Comparison of ENCODE assay signal across 8 mouse cellular contexts in the genomic region with DNA sequence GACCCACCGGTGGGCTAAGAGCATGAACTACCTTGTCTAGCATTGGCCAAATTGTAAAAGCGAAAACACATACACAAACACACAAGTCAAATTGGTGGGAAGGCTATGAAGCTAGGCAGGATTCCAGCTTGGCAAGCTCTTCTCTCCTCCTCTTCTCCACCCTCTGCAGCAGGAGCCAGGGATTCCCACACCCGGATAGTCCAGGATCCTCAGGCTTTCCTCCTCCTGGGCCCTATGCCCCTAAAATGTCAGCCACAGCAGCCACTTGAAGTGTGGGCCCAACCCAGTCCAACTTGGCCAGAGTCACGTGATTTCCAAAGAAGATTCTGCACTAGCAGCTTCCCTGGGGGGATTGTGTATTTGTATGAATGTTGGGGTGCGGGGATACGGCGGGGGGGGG. TPM values are rescaled to one million over a fixed set of nuclear protein-coding genes. Genes with fewer than 3 reads are reported as not detected.
DNase-seq lines count a peak whose midpoint lies in the region; ATAC-seq and TF ChIP-seq lines count a peak whose summit lies in the region.

No protein-coding gene starts in this region.

- H3K36me3 ChIP-seq in heart, embryonic 10.5 days: no peaks in the 10 kb centered on the region
- no peaks in the 10 kb centered on the region for H3K36me3 ChIP-seq in limb, embryonic 10.5 days
- H3K36me3 ChIP-seq in midbrain, embryonic 13.5 days: no peaks in the 10 kb centered on the region

- 66% methylated on average over 7 of the region's 7 CpGs for WGBS in heart, embryonic 10.5 days
- 75% methylated on average over 7 of the region's 7 CpGs for WGBS in limb, embryonic 10.5 days
- 65% methylated on average over 7 of the region's 7 CpGs for WGBS in midbrain, embryonic 13.5 days

- peak; percentile 47 for DNase-seq in adrenal gland, postnatal 10 days
- no peak for DNase-seq in adrenal gland, adult 8-10 months
- peak; percentile 73 for DNase-seq in brain, embryonic 14.5 days (ENCODE audit: low read depth)
- no peak for DNase-seq in heart, embryonic 10.5 days (ENCODE audit: low spot score)
- DNase-seq in limb, embryonic 10.5 days (ENCODE audit: low spot score): no peak
- no peak for DNase-seq in embryo, embryonic 10 days (ENCODE audit: low spot score)
- DNase-seq in Muller cell, postnatal 12 days (ENCODE audit: inconsistent ontology term): no peak

- H3K4me3 ChIP-seq in heart, embryonic 10.5 days: peak overlapping the region; percentile 93
- H3K4me3 ChIP-seq in limb, embryonic 10.5 days: peak overlapping the region; percentile 96
- H3K4me3 ChIP-seq in midbrain, embryonic 13.5 days (replicated peaks): peak overlapping the region; percentile 97

- TF ChIP-seq CTCF in brain, embryonic 14.5 days (IDR thresholded peaks at IDR 0.05; ENCODE audit: borderline replicate concordance, extremely low read depth, insufficient read depth, insufficient read length): no peak

- TF ChIP-seq POLR2A in brain, embryonic 14.5 days (IDR thresholded peaks at IDR 0.05; ENCODE audit: borderline replicate concordance, extremely low read depth, insufficient read depth, insufficient read length, poor library complexity, severe bottlenecking): no peak

- H3K4me2 ChIP-seq in midbrain, embryonic 13.5 days (replicated peaks): peak overlapping the region; percentile 100

- H3K27me3 ChIP-seq in heart, embryonic 10.5 days (ENCODE audit: insufficient read depth, poor library complexity, severe bottlenecking): no peaks in the 10 kb centered on the region
- H3K27me3 ChIP-seq in limb, embryonic 10.5 days (ENCODE audit: low read depth, poor library complexity, severe bottlenecking): no peaks in the 10 kb centered on the region
- H3K27me3 ChIP-seq in midbrain, embryonic 13.5 days: no peaks in the 10 kb centered on the region

- no peak for ATAC-seq in midbrain, embryonic 13.5 days

- peak overlapping the region; percentile 99 for H3K9ac ChIP-seq in midbrain, embryonic 13.5 days (replicated peaks)

- peaks cover 73% of the 10 kb centered on the region for H3K4me1 ChIP-seq in heart, embryonic 10.5 days
- peaks cover 79% of the 10 kb centered on the region for H3K4me1 ChIP-seq in limb, embryonic 10.5 days
- peaks cover 64% of the 10 kb centered on the region for H3K4me1 ChIP-seq in midbrain, embryonic 13.5 days (replicated peaks)

- peak overlapping the region; percentile 98 for H3K27ac ChIP-seq in heart, embryonic 10.5 days
- peak overlapping the region; percentile 97 for H3K27ac ChIP-seq in limb, embryonic 10.5 days
- peak overlapping the region; percentile 98 for H3K27ac ChIP-seq in midbrain, embryonic 13.5 days

- no peaks in the 10 kb centered on the region for H3K9me3 ChIP-seq in heart, embryonic 10.5 days
- no peaks in the 10 kb centered on the region for H3K9me3 ChIP-seq in limb, embryonic 10.5 days (replicated peaks)
- H3K9me3 ChIP-seq in midbrain, embryonic 13.5 days: no peaks in the 10 kb centered on the region

RNA-seq across cellular contexts. Expression of a gene that starts 1.3 kb away (rescaled TPM):
- 10 to 100 TPM; 23.5 to 36.5 TPM for total RNA-seq in adrenal gland, postnatal 10 days (2021)
- total RNA-seq in adrenal gland, adult 8-10 months (2022): 10 to 100 TPM; 27.8 to 37.8 (median 34.3) TPM
- 24.0 and 30.1 TPM in 2 replicates for polyA plus RNA-seq in brain, embryonic 14.5 days (2012; rRNA removed)
- 38.9 and 50.2 TPM in 2 replicates for polyA plus RNA-seq in heart, embryonic 10.5 days (2016; fragmentation: Nextera tagmentation; extraction: Ambion mirVana)
- polyA plus RNA-seq in limb, embryonic 10.5 days (2016; fragmentation: Nextera tagmentation; extraction: Ambion mirVana): 63.0 and 73.3 TPM in 2 replicates
- polyA plus RNA-seq in midbrain, embryonic 13.5 days (2015; fragmentation: Nextera tagmentation; extraction: Ambion mirVana): 20.5 and 21.8 TPM in 2 replicates

RNA-seq across cellular contexts. Expression of a gene that starts 1.6 kb away (rescaled TPM):
- total RNA-seq in adrenal gland, postnatal 10 days (2021): 10 to 100 TPM; 75.3 to 92.1 TPM
- 100 to 1,000 TPM in 2 of 4 experiments, 10 to 100 TPM in 2; 55.5 to 115 (median 89.6) TPM for total RNA-seq in adrenal gland, adult 8-10 months (2022)
- polyA plus RNA-seq in brain, embryonic 14.5 days (2012; rRNA removed): 404 and 531 TPM in 2 replicates
- polyA plus RNA-seq in heart, embryonic 10.5 days (2016; fragmentation: Nextera tagmentation; extraction: Ambion mirVana): 62.2 and 79.7 TPM in 2 replicates
- 96.4 and 104 TPM in 2 replicates for polyA plus RNA-seq in limb, embryonic 10.5 days (2016; fragmentation: Nextera tagmentation; extraction: Ambion mirVana)
- polyA plus RNA-seq in midbrain, embryonic 13.5 days (2015; fragmentation: Nextera tagmentation; extraction: Ambion mirVana): 121 and 140 TPM in 2 replicates

RNA-seq across cellular contexts. Expression of a gene that starts 32.3 kb away (rescaled TPM):
- 10 to 100 TPM; 38.8 to 45.0 TPM for total RNA-seq in adrenal gland, postnatal 10 days (2021)
- 10 to 100 TPM; 43.3 to 47.8 (median 45.5) TPM for total RNA-seq in adrenal gland, adult 8-10 months (2022)
- polyA plus RNA-seq in brain, embryonic 14.5 days (2012; rRNA removed): 41.4 and 54.5 TPM in 2 replicates
- 80.2 and 117 TPM in 2 replicates for polyA plus RNA-seq in heart, embryonic 10.5 days (2016; fragmentation: Nextera tagmentation; extraction: Ambion mirVana)
- 145 and 186 TPM in 2 replicates for polyA plus RNA-seq in limb, embryonic 10.5 days (2016; fragmentation: Nextera tagmentation; extraction: Ambion mirVana)
- 82.9 and 85.4 TPM in 2 replicates for polyA plus RNA-seq in midbrain, embryonic 13.5 days (2015; fragmentation: Nextera tagmentation; extraction: Ambion mirVana)

RNA-seq across cellular contexts. Expression of a gene that starts 40.1 kb away (rescaled TPM):
- 10 to 100 TPM in 1 of 2 experiments, 1 to 10 TPM in 1; 9.9 to 12.0 TPM for total RNA-seq in adrenal gland, postnatal 10 days (2021)
- total RNA-seq in adrenal gland, adult 8-10 months (2022): 10 to 100 TPM; 13.0 to 25.3 (median 19.9) TPM
- 1.6 and 2.1 TPM in 2 replicates for polyA plus RNA-seq in brain, embryonic 14.5 days (2012; rRNA removed)
- polyA plus RNA-seq in heart, embryonic 10.5 days (2016; fragmentation: Nextera tagmentation; extraction: Ambion mirVana): 7.1 and 7.4 TPM in 2 replicates
- 4.7 and 5.3 TPM in 2 replicates for polyA plus RNA-seq in limb, embryonic 10.5 days (2016; fragmentation: Nextera tagmentation; extraction: Ambion mirVana)
- polyA plus RNA-seq in midbrain, embryonic 13.5 days (2015; fragmentation: Nextera tagmentation; extraction: Ambion mirVana): 2.0 TPM in 2 replicates

RNA-seq across cellular contexts. Expression of a gene that starts 45.1 kb away (rescaled TPM):
- 10 to 100 TPM; 14.6 to 19.2 TPM for total RNA-seq in adrenal gland, postnatal 10 days (2021)
- 10 to 100 TPM; 19.0 to 27.7 (median 20.8) TPM for total RNA-seq in adrenal gland, adult 8-10 months (2022)
- 19.6 and 22.0 TPM in 2 replicates for polyA plus RNA-seq in brain, embryonic 14.5 days (2012; rRNA removed)
- 16.0 and 16.6 TPM in 2 replicates for polyA plus RNA-seq in heart, embryonic 10.5 days (2016; fragmentation: Nextera tagmentation; extraction: Ambion mirVana)
- polyA plus RNA-seq in limb, embryonic 10.5 days (2016; fragmentation: Nextera tagmentation; extraction: Ambion mirVana): 18.0 and 20.1 TPM in 2 replicates
- polyA plus RNA-seq in midbrain, embryonic 13.5 days (2015; fragmentation: Nextera tagmentation; extraction: Ambion mirVana): 22.1 and 23.4 TPM in 2 replicates

Comparison
In these comparisons a context has a peak if more than half of its experiments do, and no peak if none do; other contexts are left out.
1. DNase-seq: peak in adrenal gland, postnatal 10 days (single experiment) and brain, embryonic 14.5 days (single experiment); none in adrenal gland, adult 8-10 months (single experiment), heart, embryonic 10.5 days (single experiment), limb, embryonic 10.5 days (single experiment), embryo, embryonic 10 days (single experiment) and Muller cell, postnatal 12 days (single experiment).
2. Peak in every context shown above with its lines, with median percentiles within 50 percentile points of each other: H3K27ac ChIP-seq and H3K4me3 ChIP-seq.